Mouse (Mus musculus): ENCODE measurements at regions not wholly inside any gene's neighbourhood (a gene's known extent, or its start where the extent isn't known, plus 50 kb on each side); places are given as distances from the start of the nearest gene placed in this dataset.

- no peak for TF ChIP-seq CTCF (IDR thresholded peaks at IDR 0.05)
- no peak overlapping the region for H3K4me3 ChIP-seq
- H3K27ac ChIP-seq: no peak overlapping the region
- no peak for DNase-seq
- intact Hi-C loops (cut with DNase I): no loop called here
Observed at GRCm38 (mm10) chr16:90592721-90593481, 134.3 kb downstream of the Mis18a start.

DNA sequence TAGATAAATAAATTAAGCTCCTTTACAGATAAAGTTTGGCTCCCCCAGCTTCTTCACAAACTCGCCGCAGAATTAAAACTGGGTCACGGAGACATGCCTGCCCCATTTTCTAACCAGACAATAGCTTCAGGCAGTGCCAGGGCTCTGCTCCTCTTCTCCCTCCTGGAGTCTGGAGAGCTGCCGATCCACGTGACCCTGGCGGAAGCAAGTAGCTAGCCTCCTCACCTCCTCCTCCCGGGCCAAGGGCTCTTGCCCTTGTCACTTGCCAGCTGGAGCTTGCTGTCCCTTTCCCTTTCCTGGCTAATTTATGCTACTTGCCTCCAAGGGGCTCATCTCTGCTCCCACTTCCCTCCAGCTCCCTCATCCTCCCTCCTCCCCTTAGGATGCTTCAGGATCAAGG lies 142.0 kb downstream of the Mis18a start:
- no peak overlapping the region for H3K4me3 ChIP-seq
- no peak for DNase-seq
- no peak for TF ChIP-seq CTCF (IDR thresholded peaks at IDR 0.05)
- intact Hi-C loops (cut with DNase I): no loop called here
- H3K27ac ChIP-seq: no peak overlapping the region

- TF ChIP-seq CTCF (IDR thresholded peaks at IDR 0.05): no peak
- intact Hi-C loops (cut with DNase I): no loop called here
- Histone ChIP-seq H3K27ac (no peak overlapping the region), H3K4me3 (no peak overlapping the region)
- DNase-seq: no peak
Observed at GRCm38 (mm10) chr16:90580411-90580810, 146.8 kb downstream of the Mis18a start.

GRCm38 (mm10) chr16:90571107-90571506 lies 156.1 kb downstream of the Mis18a start:
- no peak for DNase-seq
- no peak overlapping the region for H3K27ac ChIP-seq
- intact Hi-C loops (cut with DNase I): no loop called here
- no peak for TF ChIP-seq CTCF (IDR thresholded peaks at IDR 0.05)
- no peak overlapping the region for H3K4me3 ChIP-seq

DNA sequence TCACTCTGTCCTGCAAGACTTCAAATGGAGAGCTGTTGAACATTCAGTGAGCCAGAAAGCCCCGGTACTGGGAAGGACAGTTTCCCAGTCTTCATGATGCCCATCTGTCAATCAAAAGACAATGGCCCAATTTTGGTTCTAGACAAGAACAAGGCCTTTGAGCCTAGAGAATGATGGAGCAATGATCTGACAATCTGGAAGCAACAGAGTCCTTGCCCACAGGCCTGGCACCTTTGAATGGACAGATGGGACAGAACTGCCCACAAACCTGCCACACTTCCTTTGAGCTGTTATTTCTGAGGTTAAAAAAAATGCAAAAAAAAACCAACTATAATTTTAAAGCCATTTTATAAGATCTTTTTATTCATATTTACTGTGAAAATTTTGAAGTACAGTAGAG lies 157.4 kb downstream of the Mis18a start:
- intact Hi-C loops (cut with DNase I): no loop called here
- Histone ChIP-seq H3K4me3 (no peak overlapping the region), H3K27ac (no peak overlapping the region)
- no peak for DNase-seq
- no peak for TF ChIP-seq CTCF (IDR thresholded peaks at IDR 0.05)

DNA sequence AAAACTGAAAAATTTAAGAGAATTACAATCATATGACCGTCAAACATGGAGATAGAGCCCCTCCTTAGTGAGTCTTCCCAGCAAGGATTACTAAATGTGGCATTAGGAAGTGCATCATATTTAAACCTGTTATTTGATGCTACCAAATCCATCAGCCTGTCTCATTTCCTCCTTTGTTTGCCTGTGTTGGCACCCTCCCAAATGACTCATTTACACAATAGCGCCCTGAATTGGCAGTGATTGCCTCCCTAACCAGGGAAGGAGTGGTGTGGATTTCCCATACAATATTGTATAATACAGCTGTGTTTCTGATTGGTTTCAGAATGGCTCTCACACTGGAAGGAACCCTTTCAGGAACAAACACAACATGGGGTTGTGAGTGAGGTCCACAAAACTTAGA lies 162.0 kb downstream of the Mis18a start:
- no peak overlapping the region for H3K4me3 ChIP-seq
- intact Hi-C loops (cut with DNase I): no loop called here
- H3K27ac ChIP-seq: no peak overlapping the region

DNA sequence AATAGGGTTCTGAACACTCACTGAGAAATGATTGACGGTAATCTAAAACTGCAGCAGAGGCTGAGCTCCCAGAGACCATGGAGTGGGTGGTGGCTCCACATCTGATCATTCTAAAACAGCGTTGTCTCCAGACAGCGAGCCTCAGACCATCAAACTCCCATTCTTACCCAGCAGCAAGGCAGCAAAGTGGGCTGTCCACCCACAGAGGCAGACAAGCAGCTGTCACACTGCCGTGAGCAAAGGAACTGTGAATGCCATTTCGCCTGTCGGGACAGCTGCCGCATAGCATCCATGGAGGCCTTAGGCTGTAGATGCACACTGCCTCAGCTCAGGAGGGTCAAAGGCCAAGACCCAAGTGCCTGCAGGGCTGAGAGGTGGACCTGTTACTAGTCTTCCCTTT lies 167.3 kb downstream of the Hunk start:
- no peak for TF ChIP-seq CTCF (IDR thresholded peaks at IDR 0.05)
- no peak for DNase-seq
- H3K4me3 ChIP-seq: no peak overlapping the region
- intact Hi-C loops (cut with DNase I): no loop called here
- H3K27ac ChIP-seq: no peak overlapping the region

More for the DNA sequence above, 162.0 kb downstream of the Mis18a start:
- no peak for TF ChIP-seq CTCF (IDR thresholded peaks at IDR 0.05)
- no peak for DNase-seq

DNA sequence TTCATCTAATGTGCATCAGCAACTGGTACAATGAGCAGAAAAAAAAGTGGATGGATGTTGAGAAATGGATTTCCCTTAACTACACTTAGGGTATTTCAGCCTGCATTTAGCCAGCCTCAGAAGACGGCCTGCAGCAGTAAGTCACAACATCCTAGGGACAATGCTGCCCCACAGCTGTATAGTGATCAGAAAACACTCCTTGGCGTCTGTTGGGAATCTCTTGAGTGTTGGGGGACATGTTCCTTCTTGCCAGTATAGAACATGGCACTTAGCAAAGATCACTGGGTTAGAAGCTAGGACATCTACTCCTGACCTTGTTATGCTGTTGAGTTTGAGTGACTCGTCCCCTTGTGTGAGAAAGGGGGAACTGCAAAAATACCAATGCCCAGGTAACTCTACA lies 165.2 kb downstream of the Hunk start:
- no peak for TF ChIP-seq CTCF (IDR thresholded peaks at IDR 0.05)
- Histone ChIP-seq H3K4me3 (no peak overlapping the region), H3K27ac (no peak overlapping the region)
- DNase-seq: no peak
- intact Hi-C loops (cut with DNase I): no loop called here

GRCm38 (mm10) chr16:90550058-90550795 lies 164.4 kb downstream of the Hunk start:
- H3K27ac ChIP-seq: no peak overlapping the region
- no peak for TF ChIP-seq CTCF (IDR thresholded peaks at IDR 0.05)
- intact Hi-C loops (cut with DNase I): no loop called here
- H3K4me3 ChIP-seq: no peak overlapping the region
- no peak for DNase-seq

Data from gastrocnemius, adult 2 months (tissue).